Mouse (Mus musculus) adrenal gland, adult 8-10 months (tissue): ENCODE data around the gene Timeless. TPM values are rescaled to one million over a fixed set of nuclear protein-coding genes. Genes with fewer than 3 reads are reported as not detected.

Experiments
- DNase-seq: peaks from one replicate; pipeline ENCODE4 v3.0.0; 2022
- total RNA-seq, 4 experiments: library from RNA; stranded (reverse); gene quantifications; 2 replicates each; pipeline ENCODE4 v1.2.4; 2022

The Timeless gene
- total RNA-seq, 4 experiments from 2014 or later = 8.0 to 14.4 (median 11.1) TPM

- DNase-seq = no peak
These were observed 66.4 kb downstream of the Timeless start for GRCm38 (mm10) chr10:128298243-128298642.

GRCm38 (mm10) chr10:128298702-128299171, 66.9 kb downstream of the Timeless start, which contains the start of gene Il23a:
Gene Il23a, minus strand, starts transcription at chr10:128298752.
- DNase-seq = no peak

GRCm38 (mm10) chr10:128302357-128302756, 70.5 kb downstream of the Timeless start:
- no peak for DNase-seq

Other genes with a start within 250 kb of the Timeless start
- gene Hsd17b6, start 224.5 kb upstream of the Timeless start, total RNA-seq = under 1 TPM in 1 of 4 experiments, not detected in 3; 0.51 TPM
- 1 to 10 TPM; 2.1 to 3.5 (median 3.0) TPM for gene Prim1, start 216.9 kb upstream of the Timeless start, total RNA-seq
- 100 to 1,000 TPM; 560 to 666 (median 578) TPM for gene Naca, start 196.5 kb upstream of the Timeless start, total RNA-seq
- gene Ptges3, start 173.1 kb upstream of the Timeless start, total RNA-seq = 100 to 1,000 TPM; 128 to 203 (median 146) TPM
- gene Atp5b, start 148.8 kb upstream of the Timeless start, total RNA-seq = 1,000 to 10,000 TPM; 1,737 to 2,601 (median 2,176) TPM
- 10 to 100 TPM; 52.9 to 78.0 (median 62.7) TPM for gene Baz2a, start 140.5 kb upstream of the Timeless start, total RNA-seq
- gene Rbms2, start 51.8 kb upstream of the Timeless start, total RNA-seq = 100 to 1,000 TPM in 2 of 4 experiments, 10 to 100 TPM in 2; 83.6 to 110 (median 99.3) TPM
- gene Gls2, start 37.6 kb upstream of the Timeless start, total RNA-seq = 1 to 10 TPM; 2.5 to 4.2 (median 3.5) TPM
- 10 to 100 TPM; 15.3 to 17.3 (median 16.9) TPM for gene Spryd4, start 20.3 kb upstream of the Timeless start, total RNA-seq
- gene Mip, start 6.2 kb upstream of the Timeless start, total RNA-seq = not detected
- gene Apon, start 22.0 kb downstream of the Timeless start, total RNA-seq = under 1 TPM in 1 of 4 experiments, not detected in 3; 0.56 TPM
- gene Apof, start 36.6 kb downstream of the Timeless start, total RNA-seq = 10 to 100 TPM in 2 of 4 experiments, 1 to 10 TPM in 2; 1.6 to 14.7 (median 6.9) TPM
- gene Stat2, start 38.5 kb downstream of the Timeless start, total RNA-seq = 10 to 100 TPM; 46.9 to 69.7 (median 57.7) TPM
- gene Il23a, start 66.7 kb downstream of the Timeless start, total RNA-seq = under 1 TPM in 2 of 4 experiments, not detected in 2; 0.22 to 0.28 TPM
- gene Pan2, start 71.3 kb downstream of the Timeless start, total RNA-seq = 10 to 100 TPM; 17.5 to 35.4 (median 24.2) TPM
- gene Cnpy2, start 90.4 kb downstream of the Timeless start, total RNA-seq = 100 to 1,000 TPM; 172 to 202 (median 177) TPM
- gene Cs, start 105.7 kb downstream of the Timeless start, total RNA-seq = 100 to 1,000 TPM; 197 to 297 (median 255) TPM
- 100 to 1,000 TPM in 2 of 4 experiments, 10 to 100 TPM in 2; 72.2 to 114 (median 86.6) TPM for gene Coq10a, start 136.9 kb downstream of the Timeless start, total RNA-seq
- gene Ankrd52, start 145.1 kb downstream of the Timeless start, total RNA-seq = 10 to 100 TPM; 53.7 to 90.5 (median 68.1) TPM
- gene Slc39a5, start 169.2 kb downstream of the Timeless start, total RNA-seq = under 1 TPM in 2 of 4 experiments, not detected in 2; 0.24 to 0.40 TPM
- gene Nabp2, start 179.4 kb downstream of the Timeless start, total RNA-seq = 10 to 100 TPM; 76.6 to 93.8 (median 86.8) TPM
- gene Rnf41, start 179.6 kb downstream of the Timeless start, total RNA-seq = 10 to 100 TPM; 39.1 to 55.4 (median 50.8) TPM
- gene Smarcc2, start 227.2 kb downstream of the Timeless start, total RNA-seq = 100 to 1,000 TPM; 103 to 155 (median 127) TPM